Mouse (Mus musculus) right cerebral cortex, adult 2 months (tissue): ENCODE results near the gene Galnt12.
"Not testable (repeated sequence)": the region's sequence is repeated elsewhere in the genome, so short reads cannot be mapped to it uniquely, and the experiment has no call there.

ENCODE experiments used
- DNase-seq, 2 experiments: peaks; one replicate each; pipeline ENCODE4 v3.0.0; 2021 to 2022; ENCODE audit warnings: low spot score in 2 of 2

Gene Galnt12

GRCm38 (mm10) chr4:47091493-47092386 is at the start of gene Galnt12:
Gene Galnt12 (plus strand): TSS chr4:47091909.
- peak; percentile 36 to 44 for DNase-seq

- no peak for DNase-seq
Observed at GRCm38 (mm10) chr4:47043866-47044265, 47.8 kb upstream of the Galnt12 start.

GRCm38 (mm10) chr4:47046974-47047373 is 44.7 kb upstream of the Galnt12 start:
- no peak for DNase-seq

- no peak for DNase-seq
Observed at GRCm38 (mm10) chr4:47047765-47048164, 43.9 kb upstream of the Galnt12 start.

- DNase-seq = no peak
Observed at GRCm38 (mm10) chr4:47049216-47049615, 42.5 kb upstream of the Galnt12 start.

GRCm38 (mm10) chr4:47050167-47050566 is 41.5 kb upstream of the Galnt12 start:
- peak; percentile 93 to 96 for DNase-seq

- DNase-seq = no peak
Observed at GRCm38 (mm10) chr4:47050642-47051381, 40.9 kb upstream of the Galnt12 start.

GRCm38 (mm10) chr4:47051905-47052304 is 39.8 kb upstream of the Galnt12 start:
- no peak for DNase-seq

- DNase-seq = not testable (repeated sequence)
Observed at GRCm38 (mm10) chr4:47055170-47055569, 36.5 kb upstream of the Galnt12 start.

GRCm38 (mm10) chr4:47055570-47056080 is 36.1 kb upstream of the Galnt12 start:
- no peak for DNase-seq

GRCm38 (mm10) chr4:47056791-47057509 is 34.8 kb upstream of the Galnt12 start, which contains the start of gene Anks6:
Gene Anks6 (minus strand): TSS chr4:47057427.
- DNase-seq = peak; percentile 74

GRCm38 (mm10) chr4:47057510-47058325 is 34.0 kb upstream of the Galnt12 start:
- DNase-seq = no peak

- DNase-seq = no peak
Observed at GRCm38 (mm10) chr4:47060900-47061299, 30.8 kb upstream of the Galnt12 start.

- DNase-seq = no peak
Observed at GRCm38 (mm10) chr4:47075054-47075453, 16.7 kb upstream of the Galnt12 start.

GRCm38 (mm10) chr4:47079997-47080646 is 11.6 kb upstream of the Galnt12 start:
- no peak for DNase-seq

- DNase-seq = no peak
Observed at GRCm38 (mm10) chr4:47080647-47081010, 11.1 kb upstream of the Galnt12 start.

GRCm38 (mm10) chr4:47083824-47084223 is 7.9 kb upstream of the Galnt12 start:
- DNase-seq = no peak

- no peak for DNase-seq
Observed at GRCm38 (mm10) chr4:47088671-47089070, 3.0 kb upstream of the Galnt12 start.

GRCm38 (mm10) chr4:47092387-47093021 is 795 bp downstream of the Galnt12 start:
- no peak for DNase-seq

GRCm38 (mm10) chr4:47093161-47093560 is 1.5 kb downstream of the Galnt12 start:
- DNase-seq = no peak
